Mouse (Mus musculus): ENCODE data around the gene Rin1.
"Not testable (repeated sequence)": the region's sequence is repeated elsewhere in the genome, so short reads cannot be mapped to it uniquely, and the experiment has no call there.

Rin1 gene

DNA sequence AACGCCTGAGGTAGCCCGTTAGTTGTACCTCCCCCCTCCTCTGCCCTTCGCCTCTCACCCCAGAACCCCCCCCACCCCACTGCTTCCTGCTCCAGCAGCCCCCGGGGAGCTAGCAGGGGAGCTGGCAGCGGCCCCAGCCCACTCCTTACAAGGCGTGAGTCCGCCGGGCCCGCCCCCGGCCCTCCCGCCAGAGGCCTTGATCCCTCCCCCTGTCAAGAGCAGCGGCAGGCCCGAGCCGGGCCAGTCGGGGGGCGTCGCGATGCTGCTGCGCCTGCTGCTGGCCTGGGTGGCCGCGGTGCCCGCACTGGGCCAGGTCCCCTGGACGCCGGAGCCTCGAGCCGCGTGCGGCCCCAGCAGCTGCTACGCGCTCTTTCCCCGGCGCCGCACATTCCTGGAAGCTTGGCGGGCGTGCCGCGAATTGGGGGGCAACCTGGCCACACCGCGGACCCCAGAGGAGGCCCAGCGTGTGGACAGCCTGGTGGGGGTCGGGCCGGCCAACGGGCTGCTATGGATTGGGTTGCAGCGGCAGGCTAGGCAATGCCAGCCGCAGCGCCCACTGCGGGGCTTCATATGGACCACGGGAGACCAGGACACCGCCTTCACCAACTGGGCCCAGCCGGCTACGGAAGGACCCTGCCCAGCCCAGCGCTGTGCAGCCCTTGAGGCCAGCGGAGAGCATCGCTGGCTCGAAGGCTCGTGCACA is 17.7 kb downstream of the Rin1 start, which contains the start of gene Cd248:
Gene Cd248 (plus strand): TSS at position 212 of the 703 bp plus-strand sequence.
- in situ Hi-C loops (cut with MboI, MseI) = no loop called here

GRCm38 (mm10) chr19:5068570-5069234 is 18.4 kb downstream of the Rin1 start:
- in situ Hi-C loops (cut with MboI, MseI) = no loop called here

DNA sequence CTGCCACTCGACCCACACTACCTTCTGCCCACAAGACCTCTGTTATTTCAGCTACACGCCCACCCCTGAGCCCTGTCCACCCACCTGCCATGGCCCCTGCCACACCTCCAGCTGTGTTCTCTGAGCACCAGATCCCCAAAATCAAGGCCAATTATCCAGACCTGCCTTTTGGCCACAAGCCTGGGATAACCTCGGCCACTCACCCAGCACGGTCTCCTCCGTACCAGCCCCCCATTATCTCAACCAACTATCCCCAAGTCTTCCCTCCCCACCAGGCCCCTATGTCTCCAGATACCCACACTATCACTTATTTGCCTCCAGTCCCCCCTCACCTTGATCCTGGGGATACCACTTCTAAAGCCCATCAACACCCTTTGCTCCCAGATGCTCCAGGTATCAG is 19.2 kb downstream of the Rin1 start:
- in situ Hi-C loops (cut with MboI, MseI) = no loop called here

GRCm38 (mm10) chr19:5069978-5070377 is 19.7 kb downstream of the Rin1 start:
- in situ Hi-C loops (cut with MboI, MseI) = no loop called here

- in situ Hi-C loops (cut with MboI, MseI) = no loop called here
Measured at GRCm38 (mm10) chr19:5071077-5071476, 20.8 kb downstream of the Rin1 start.

GRCm38 (mm10) chr19:5071545-5072369 is 21.5 kb downstream of the Rin1 start:
- in situ Hi-C loops (cut with MboI, MseI) = no loop called here

DNA sequence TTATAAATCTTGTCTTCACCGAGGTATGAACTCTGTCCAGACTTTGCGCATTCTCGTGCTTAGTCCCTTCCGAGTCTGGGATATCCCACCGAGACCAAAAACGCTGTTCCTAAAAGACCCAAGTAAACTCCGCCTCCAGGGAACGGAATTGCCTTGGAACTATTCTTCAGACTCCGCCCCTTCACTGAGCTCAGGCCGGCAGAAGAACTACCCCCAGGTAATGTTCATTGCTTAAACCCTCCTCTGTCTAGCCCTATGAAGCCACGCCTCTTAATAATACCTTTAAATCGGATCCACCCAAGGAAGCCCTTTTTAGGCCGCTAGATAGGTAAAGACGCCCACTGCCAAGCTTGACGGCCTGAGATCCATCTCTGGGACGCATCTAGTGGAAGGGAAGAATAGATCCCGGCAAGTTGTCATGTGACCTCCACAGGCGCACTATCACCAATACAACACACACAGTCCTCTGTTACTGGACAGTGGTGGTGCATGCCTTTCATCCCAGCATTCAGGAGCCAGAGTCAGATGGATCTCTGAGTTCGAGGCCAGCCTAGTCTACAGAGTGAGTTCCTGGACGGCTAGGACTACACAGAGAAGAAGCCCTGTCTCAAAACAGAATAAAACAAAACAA is 22.2 kb downstream of the Rin1 start:
- in situ Hi-C loops (cut with MboI, MseI) = no loop called here

- in situ Hi-C loops (cut with MboI, MseI) = no loop called here
Measured at GRCm38 (mm10) chr19:5073028-5073427, 22.7 kb downstream of the Rin1 start.

DNA sequence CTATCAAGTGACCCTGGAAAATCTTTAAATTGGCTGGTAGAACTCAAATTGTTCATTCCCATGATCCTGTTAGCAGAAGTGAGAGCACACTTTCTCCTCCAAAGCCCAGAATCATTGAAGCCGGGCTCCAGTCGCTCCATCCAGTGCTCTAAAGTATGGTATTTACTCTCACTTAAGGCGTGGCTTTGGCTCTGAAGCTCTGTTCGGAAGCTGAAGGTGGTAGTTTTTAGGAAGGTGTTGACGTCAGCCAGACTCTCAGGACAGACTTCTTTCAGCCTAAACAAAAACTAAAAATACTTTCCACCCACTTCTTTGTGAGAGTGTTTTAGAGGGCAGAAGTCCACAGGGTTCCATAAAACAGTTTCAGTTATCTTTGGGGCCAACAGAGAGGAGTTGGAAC is 23.2 kb downstream of the Rin1 start:
- in situ Hi-C loops (cut with MboI, MseI) = no loop called here

DNA sequence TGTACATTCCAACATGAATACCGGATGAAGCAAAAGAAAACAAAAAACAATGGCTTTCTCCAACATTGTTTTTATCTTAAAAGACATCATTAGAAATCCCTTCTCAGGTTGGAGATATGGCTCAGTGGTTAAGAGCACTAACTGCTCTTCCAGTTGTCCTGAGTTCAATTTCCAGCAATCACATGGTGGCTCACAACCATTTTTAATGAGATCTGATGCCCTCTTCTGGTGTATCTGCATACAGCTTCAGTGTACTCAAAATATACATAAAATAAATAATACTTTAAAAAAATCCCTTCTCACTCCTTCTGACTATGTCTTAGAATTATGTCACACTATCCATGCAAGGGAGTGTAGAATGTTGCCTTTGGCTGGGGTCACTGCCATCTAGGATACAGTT is 29.0 kb downstream of the Rin1 start:
- in situ Hi-C loops (cut with MboI, MseI) = no loop called here

GRCm38 (mm10) chr19:5082005-5082404 is 31.7 kb downstream of the Rin1 start:
- in situ Hi-C loops (cut with MboI, MseI) = no loop called here

GRCm38 (mm10) chr19:5082596-5082995 is 32.3 kb downstream of the Rin1 start:
- in situ Hi-C loops (cut with MboI, MseI) = no loop called here

DNA sequence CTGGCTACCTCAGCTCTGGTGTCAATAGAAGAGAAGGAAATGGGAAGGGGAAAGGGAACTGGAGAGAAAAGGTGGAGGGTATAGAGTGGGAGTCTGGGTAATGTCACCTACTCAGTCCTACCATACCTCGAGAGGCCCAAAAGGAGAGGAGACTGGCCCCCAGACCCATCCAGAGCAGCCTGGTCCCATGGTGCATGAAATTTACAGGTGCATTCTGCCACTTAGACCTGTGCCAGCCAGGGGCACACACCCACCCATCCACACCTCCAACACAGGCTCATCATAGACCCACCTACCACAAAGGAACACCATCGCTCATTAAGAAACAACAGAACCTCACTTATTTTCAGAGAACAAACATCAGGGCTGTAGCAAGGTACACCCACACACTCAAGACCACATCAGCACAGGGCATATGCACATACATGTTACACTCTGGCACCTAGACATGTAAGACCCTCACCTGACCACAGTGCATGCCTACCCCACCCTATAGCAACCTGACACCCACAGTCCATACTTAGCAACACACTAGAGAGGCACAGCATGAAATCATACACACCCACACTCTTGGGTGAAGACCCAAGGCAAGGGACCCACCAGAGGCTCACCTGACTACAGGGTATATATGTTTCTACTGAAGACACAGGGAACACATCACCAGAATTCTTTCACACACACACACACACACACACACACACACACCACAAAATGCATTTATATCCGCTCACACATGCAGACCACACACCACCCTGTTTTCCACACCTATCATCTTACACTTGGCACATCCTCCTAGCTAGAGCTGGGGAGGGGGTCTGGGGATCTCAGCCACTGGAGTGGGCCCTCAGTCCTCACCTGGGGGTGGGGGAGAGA is 33.9 kb downstream of the Rin1 start:
- in situ Hi-C loops (cut with MboI, MseI) = no loop called here

DNA sequence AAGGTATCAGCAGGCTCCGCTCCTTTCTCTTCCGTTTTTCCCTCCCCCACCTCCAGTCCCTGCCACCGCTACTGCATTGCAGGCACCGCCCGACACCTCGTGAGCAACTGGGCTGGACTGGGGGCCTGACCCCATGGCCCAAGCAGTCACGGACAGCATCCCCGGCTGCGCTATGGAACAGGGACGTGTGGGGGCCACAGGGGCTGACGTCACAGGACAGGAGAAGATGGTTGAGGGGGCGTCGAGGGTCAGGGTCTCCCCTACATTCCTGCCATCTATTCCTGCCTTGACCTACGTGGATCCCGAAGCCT is 34.5 kb downstream of the Rin1 start:
- in situ Hi-C loops (cut with MboI, MseI) = no loop called here

GRCm38 (mm10) chr19:5085145-5085863 is 35.0 kb downstream of the Rin1 start, which contains the start of gene Tmem151a:
Gene Tmem151a (minus strand): TSS chr19:5085531.
- in situ Hi-C loops (cut with MboI, MseI) = no loop called here

GRCm38 (mm10) chr19:5086533-5086932 is 36.3 kb downstream of the Rin1 start:
- in situ Hi-C loops (cut with MboI, MseI) = not testable (repeated sequence)

DNA sequence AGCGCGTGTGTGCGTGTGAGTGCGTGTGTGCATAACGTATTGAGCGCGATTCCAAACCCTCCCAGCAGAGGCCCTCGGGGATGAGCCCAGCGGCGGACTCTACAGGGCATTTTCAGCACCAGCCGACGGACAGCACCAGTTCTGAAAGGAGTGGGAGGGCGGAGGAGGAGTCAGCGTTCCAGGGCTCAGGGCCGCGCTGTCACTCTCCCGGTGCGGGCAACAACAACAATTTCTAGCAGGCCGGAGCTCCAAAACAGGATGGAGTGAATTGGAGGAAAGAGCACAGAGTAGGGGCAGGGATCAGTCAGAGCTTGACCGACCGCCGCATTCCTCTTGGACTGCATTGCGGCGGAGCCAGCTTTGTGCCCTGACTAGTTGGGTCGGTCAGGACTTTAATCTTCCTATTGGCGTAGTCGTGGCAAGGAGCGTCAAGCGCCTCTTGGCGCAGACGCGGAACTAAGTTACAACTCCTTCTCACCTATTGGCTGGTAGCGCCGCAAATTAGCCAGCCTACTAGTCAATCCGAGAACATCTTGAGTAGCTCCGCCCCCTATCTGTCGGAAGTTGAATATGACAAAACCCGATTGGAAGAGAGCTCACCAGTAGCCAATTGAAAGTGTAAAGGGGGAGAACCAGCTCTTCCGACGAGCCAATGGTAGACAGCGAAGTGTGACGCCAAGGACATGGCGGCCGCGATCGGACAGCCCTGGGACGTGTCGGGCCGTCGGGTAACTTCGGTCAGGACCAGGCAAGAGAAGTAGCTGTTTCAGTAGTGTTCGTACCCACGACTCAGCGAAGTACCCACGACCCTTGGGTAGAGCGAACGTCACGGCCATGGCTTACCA is 37.8 kb downstream of the Rin1 start, which contains the start of gene Yif1a:
Gene Yif1a (plus strand): TSS at position 655 of the 845 bp plus-strand sequence.
- in situ Hi-C loops (cut with MboI, MseI) = no loop called here

GRCm38 (mm10) chr19:5089324-5089723 is 39.0 kb downstream of the Rin1 start:
- in situ Hi-C loops (cut with MboI, MseI) = no loop called here

DNA sequence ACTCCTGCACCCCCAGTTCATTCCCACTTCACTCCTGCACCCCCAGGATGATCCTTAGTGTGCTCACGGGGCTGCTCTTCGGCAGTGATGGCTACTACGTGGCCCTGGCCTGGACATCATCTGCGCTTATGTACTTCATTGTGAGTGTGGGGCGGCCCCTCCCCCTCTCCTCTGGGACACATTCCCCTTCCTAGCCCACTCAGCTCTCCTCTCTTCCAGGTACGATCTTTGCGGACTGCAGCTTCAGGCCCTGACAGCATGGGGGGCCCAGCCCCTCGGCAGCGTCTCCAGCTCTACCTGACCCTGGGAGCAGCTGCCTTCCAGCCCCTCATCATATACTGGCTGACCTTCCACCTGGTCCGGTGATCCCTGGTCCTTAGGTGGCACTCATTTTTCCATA is 41.8 kb downstream of the Rin1 start:
- in situ Hi-C loops (cut with MboI, MseI) = loop anchor here (5.0 to 10.0 kb wide), 2 partner anchors 50 to 53 kb away; no protein-coding TSS in a partner anchor
